Mouse (Mus musculus): ENCODE data around the gene Cpt1a. TPM values are rescaled to one million over a fixed set of nuclear protein-coding genes. Genes with fewer than 3 reads are reported as not detected.

Cpt1a gene
- polyA plus RNA-seq (2015; fragmentation: Nextera tagmentation; extraction: Ambion mirVana) = 31.8 and 34.0 TPM in 2 replicates

DNA sequence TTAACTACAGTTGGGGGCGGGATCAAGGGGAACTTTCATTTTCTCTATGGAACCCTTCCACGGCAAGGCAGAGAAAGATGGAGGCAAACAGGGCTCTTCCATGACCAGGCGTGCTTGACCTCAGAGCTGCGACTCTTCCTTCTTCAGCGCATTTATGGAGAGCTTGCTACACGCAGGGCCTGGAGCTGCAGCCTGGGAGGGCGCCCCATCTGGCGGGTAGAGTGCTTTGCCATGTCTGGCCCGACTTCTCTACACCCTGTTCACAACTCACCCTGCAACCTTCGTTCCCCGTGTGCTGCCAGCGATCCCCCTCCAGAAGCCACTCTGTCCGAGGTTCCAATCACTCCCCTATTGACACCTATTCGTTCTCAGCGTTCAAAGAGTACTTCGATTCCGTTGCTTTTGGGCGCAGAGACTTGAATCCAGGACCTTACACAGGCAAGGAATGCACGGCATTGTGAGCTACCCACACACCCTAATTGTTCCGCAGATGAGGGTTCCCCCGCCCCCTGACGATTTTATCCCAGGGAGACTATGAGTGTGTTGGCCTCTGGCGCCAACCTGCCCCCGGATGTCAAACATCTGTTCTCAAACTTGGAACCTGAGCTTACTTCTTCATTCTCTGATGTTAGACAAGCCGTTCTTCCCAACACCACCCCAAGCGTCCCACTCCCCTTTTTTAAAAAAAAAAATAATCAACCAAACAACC lies at the start of gene Cpt1a:
Gene Cpt1a, plus strand, starts transcription at position 74 of the 709 bp plus-strand sequence.

GRCm38 (mm10) chr19:3282572-3283467 lies 39.3 kb upstream of the Cpt1a start, which contains the start of the genes Mrpl21 and Ighmbp2:
Mrpl21 (plus strand) TSS chr19:3282901.
Ighmbp2 (minus strand) TSS chr19:3283017.

DNA sequence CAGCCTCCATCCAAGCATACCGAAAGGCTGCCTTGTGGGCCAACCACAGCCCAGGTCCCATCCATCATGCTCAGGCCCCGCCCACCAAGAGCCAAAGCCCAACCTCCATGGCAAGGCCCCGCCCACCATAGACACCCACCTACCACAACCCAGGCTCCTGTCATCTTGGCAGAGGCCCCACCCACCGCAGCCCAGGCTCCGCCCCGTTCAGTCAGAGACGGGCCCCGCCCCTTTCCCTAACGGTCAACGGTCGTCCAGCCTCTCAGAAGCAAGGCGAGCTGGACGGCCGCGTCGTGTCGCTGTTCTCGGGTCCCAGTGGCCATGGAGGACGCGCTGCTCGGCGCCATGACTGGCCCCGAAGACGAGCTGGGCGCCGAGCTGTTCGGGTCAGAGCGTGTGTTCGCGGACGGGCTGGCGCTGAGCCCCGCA lies 66.5 kb downstream of the Cpt1a start, which contains the start of gene Tesmin:
Gene Tesmin, plus strand, starts transcription at position 229 of the 429 bp plus-strand sequence.

DNA sequence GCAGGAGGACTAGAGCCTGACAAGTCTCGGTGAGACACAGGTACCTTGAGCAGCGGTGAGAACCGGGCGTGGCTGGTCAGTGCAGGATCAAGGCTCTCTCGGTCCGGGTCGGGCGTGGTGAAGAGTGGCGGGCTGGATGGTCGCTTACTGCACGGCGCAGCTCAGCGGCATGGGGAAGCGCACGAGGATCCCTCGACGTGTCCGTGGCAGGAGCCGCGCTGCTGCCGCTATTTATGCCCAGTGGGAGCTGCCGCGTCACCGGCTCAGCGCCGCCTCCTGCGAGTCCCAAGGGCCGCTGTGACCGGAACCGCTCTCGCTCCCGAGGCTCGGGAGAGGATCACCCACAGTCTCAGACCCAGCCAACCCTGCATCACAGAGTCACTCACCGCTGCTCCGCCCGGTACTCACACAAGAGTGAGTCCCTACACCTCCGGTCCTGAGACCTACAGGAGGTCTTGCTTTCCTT lies 92.2 kb downstream of the Cpt1a start, which contains the start of gene Gal:
Gene Gal, minus strand, starts transcription at position 277 of the 466 bp plus-strand sequence.

Small RNA genes within 50 kb of the gene (microRNA-seq; reads per million reads assigned to microRNA genes)
- not detected for gene Mir6984

Other genes starting within 250 kb of the Cpt1a start
- gene Mrpl21, start 39.4 kb upstream of the Cpt1a start, polyA plus RNA-seq (2015; fragmentation: Nextera tagmentation; extraction: Ambion mirVana) = 80.1 and 83.2 TPM in 2 replicates
- gene Ighmbp2, start 39.3 kb upstream of the Cpt1a start, polyA plus RNA-seq (2015; fragmentation: Nextera tagmentation; extraction: Ambion mirVana) = 4.0 and 4.9 TPM in 2 replicates
- gene Tesmin, start 66.5 kb downstream of the Cpt1a start, polyA plus RNA-seq (2015; fragmentation: Nextera tagmentation; extraction: Ambion mirVana) = 0.28 and 0.44 TPM in 2 replicates
- 0.22 and 0.50 TPM in 2 replicates for gene Gal, start 92.2 kb downstream of the Cpt1a start, polyA plus RNA-seq (2015; fragmentation: Nextera tagmentation; extraction: Ambion mirVana)

Measured in urinary bladder, postnatal 0 days (tissue).